Mouse (Mus musculus) erythroblast, embryonic 14.5 days (primary cell): Measurements from ENCODE around the gene Gm45837.

Experiments
- GATA1 ChIP-seq: IDR thresholded peaks from 2 replicates; pipeline ENCODE4 v1.6.1; 2012; ENCODE audit warnings: low read length, inconsistent platforms, mixed read lengths
- TAL1 ChIP-seq: IDR thresholded peaks from 3 replicates; pipeline ENCODE4 v1.6.1; 2012; ENCODE audit warnings: low read length, inconsistent platforms, mixed read lengths

- TF ChIP-seq GATA1 (no peak), TAL1 (no peak)
These were observed 131.0 kb downstream of the Gm45837 start for GRCm38 (mm10) chr7:101541734-101542133.
